In genomic region chr3:135628706-135629169, GRCm38 (mm10) we compare ENCODE assay signal across 9 mouse cellular contexts.
DNase-seq lines count a peak whose midpoint lies in the region; ATAC-seq and TF ChIP-seq lines count a peak whose summit lies in the region.
"Had no signal": no experiment of that assay in that cellular context is flagged by ENCODE, and none has a peak within 500 bp of the region (broad histone marks: within the 10 kb centered on the region; RNA-seq: fewer than 3 reads in every experiment).

No protein-coding gene starts in this region.

- no peaks in the 10 kb centered on the region for H3K9me3 ChIP-seq in heart, postnatal 0 days (replicated peaks; ENCODE audit: control insufficient read depth, low read length)
- no peaks in the 10 kb centered on the region for H3K9me3 ChIP-seq in lung, embryonic 14.5 days (ENCODE audit: low read depth, low read length)
- H3K9me3 ChIP-seq in forebrain, embryonic 13.5 days (replicated peaks) = no peaks in the 10 kb centered on the region

- DNase-seq in heart, postnatal 0 days (ENCODE audit: low spot score) = peak; percentile 59
- no peak for DNase-seq in heart, postnatal 10 days
- peak; percentile 49 for DNase-seq in fibroblast of lung, adult 2 months (ENCODE audit: low read depth)
- DNase-seq in lung, embryonic 14.5 days = peak; percentile 52
- peak; percentile 41 to 49 for DNase-seq in spleen, adult 18-20 months
- DNase-seq in right cerebral cortex, postnatal 25 days = no peak
- DNase-seq in MN1 (ENCODE audit: low spot score) = no peak
- DNase-seq: gastrocnemius, postnatal 36 days had no signal

- no peak overlapping the region for H3K9ac ChIP-seq in heart, postnatal 0 days (replicated peaks; ENCODE audit: low read depth, low read length)
- no peak overlapping the region for H3K9ac ChIP-seq in lung, embryonic 14.5 days
- no peak overlapping the region for H3K9ac ChIP-seq in forebrain, embryonic 13.5 days

- H3K4me2 ChIP-seq in heart, postnatal 0 days (ENCODE audit: low read depth, low read length) = no peak overlapping the region
- H3K4me2 ChIP-seq in lung, embryonic 14.5 days = no peak overlapping the region
- H3K4me2 ChIP-seq in forebrain, embryonic 13.5 days = no peak overlapping the region

- no peak for TF ChIP-seq CTCF in heart, postnatal 0 days (IDR thresholded peaks at IDR 0.05; ENCODE audit: low read depth)
- no peak for TF ChIP-seq CTCF in lung, embryonic 14.5 days (IDR thresholded peaks at IDR 0.05; ENCODE audit: low read depth)

- TF ChIP-seq EP300 in heart, postnatal 0 days (IDR thresholded peaks at IDR 0.05; ENCODE audit: low read depth) = no peak

- ATAC-seq in heart, postnatal 0 days (ENCODE audit: insufficient read depth, low read depth) = no peak
- ATAC-seq in lung, embryonic 14.5 days (ENCODE audit: insufficient read depth) = peak; percentile 44; the same call in 1 of the 2 replicates
- ATAC-seq in forebrain, embryonic 13.5 days = no peak

- no peaks in the 10 kb centered on the region for H3K27me3 ChIP-seq in heart, postnatal 0 days (ENCODE audit: control insufficient read depth, insufficient read depth, low read length)
- no peaks in the 10 kb centered on the region for H3K27me3 ChIP-seq in lung, embryonic 14.5 days (ENCODE audit: insufficient read depth, low read length)
- H3K27me3 ChIP-seq in forebrain, embryonic 13.5 days = no peaks in the 10 kb centered on the region

- H3K36me3 ChIP-seq in heart, postnatal 0 days (replicated peaks; ENCODE audit: control insufficient read depth, insufficient read depth, low read length) = peaks cover 27% of the 10 kb centered on the region
- H3K36me3 ChIP-seq in lung, embryonic 14.5 days (ENCODE audit: insufficient read depth) = peaks cover 42% of the 10 kb centered on the region
- H3K36me3 ChIP-seq in forebrain, embryonic 13.5 days (ENCODE audit: poor library complexity, severe bottlenecking) = peaks cover 15% of the 10 kb centered on the region; the same call in 1 of the 2 replicates

- intact Hi-C loops in heart, postnatal 10 days (cut with DNase I) = no loop called here

- H3K4me3 ChIP-seq in heart, postnatal 0 days (ENCODE audit: low read depth, low read length) = no peak overlapping the region
- no peak overlapping the region for H3K4me3 ChIP-seq in lung, embryonic 14.5 days (ENCODE audit: low read depth, low read length)
- no peak overlapping the region for H3K4me3 ChIP-seq in forebrain, embryonic 13.5 days

- H3K27ac ChIP-seq in heart, postnatal 0 days (ENCODE audit: low read depth) = peak overlapping the region; percentile 26; the same call in 1 of the 2 replicates
- H3K27ac ChIP-seq in lung, embryonic 14.5 days (ENCODE audit: low read depth) = no peak overlapping the region
- no peak overlapping the region for H3K27ac ChIP-seq in forebrain, embryonic 13.5 days

- H3K4me1 ChIP-seq in heart, postnatal 0 days (ENCODE audit: control insufficient read depth, insufficient read depth) = peaks cover 7% of the 10 kb centered on the region; the same call in 1 of the 2 replicates
- H3K4me1 ChIP-seq in lung, embryonic 14.5 days (ENCODE audit: insufficient read depth) = no peaks in the 10 kb centered on the region
- no peaks in the 10 kb centered on the region for H3K4me1 ChIP-seq in forebrain, embryonic 13.5 days

- WGBS in heart, postnatal 0 days = 40% methylated on average over 9 of the region's 9 CpGs
- 60% methylated on average over 9 of the region's 9 CpGs for WGBS in lung, embryonic 14.5 days
- 88% methylated on average over 9 of the region's 9 CpGs for whole genome bisulfite sequencing in forebrain, embryonic 13.5 days

Comparison
In these comparisons a context has a peak if more than half of its experiments do, and no peak if none do; other contexts are left out.
1. DNase-seq: peak in heart, postnatal 0 days (single experiment), fibroblast of lung, adult 2 months (single experiment), lung, embryonic 14.5 days (single experiment) and spleen, adult 18-20 months (2 of 2); none in heart, postnatal 10 days (0 of 2), right cerebral cortex, postnatal 25 days (single experiment) and MN1 (single experiment).